Mouse (Mus musculus): ENCODE results near the gene Rpl41. TPM values are rescaled to one million over a fixed set of nuclear protein-coding genes. Genes with fewer than 3 reads are reported as not detected.
A peak's percentile ranks its signal among the peaks of the same experiment; 100 is the strongest.
"Not testable (repeated sequence)": the region's sequence is repeated elsewhere in the genome, so short reads cannot be mapped to it uniquely, and the experiment has no call there.

Rpl41 gene
- total RNA-seq, 2 experiments from 2014 or later, result 1,939 to 2,055 TPM

GRCm38 (mm10) chr10:128565206-128565787 lies 16.2 kb upstream of the Rpl41 start:
- intact Hi-C loops (cut with DNase I), result loop anchor here (5.0 kb wide), 2 partner anchors 47 to 107 kb away; partner anchors contain the start of gene Suox
- no peak for DNase-seq (ENCODE audit: low spot score in 2 of 2)

GRCm38 (mm10) chr10:128563544-128563943 lies 14.4 kb upstream of the Rpl41 start:
- intact Hi-C loops (cut with DNase I), result no loop called here
- no peak for DNase-seq (ENCODE audit: low spot score in 2 of 2)

DNA sequence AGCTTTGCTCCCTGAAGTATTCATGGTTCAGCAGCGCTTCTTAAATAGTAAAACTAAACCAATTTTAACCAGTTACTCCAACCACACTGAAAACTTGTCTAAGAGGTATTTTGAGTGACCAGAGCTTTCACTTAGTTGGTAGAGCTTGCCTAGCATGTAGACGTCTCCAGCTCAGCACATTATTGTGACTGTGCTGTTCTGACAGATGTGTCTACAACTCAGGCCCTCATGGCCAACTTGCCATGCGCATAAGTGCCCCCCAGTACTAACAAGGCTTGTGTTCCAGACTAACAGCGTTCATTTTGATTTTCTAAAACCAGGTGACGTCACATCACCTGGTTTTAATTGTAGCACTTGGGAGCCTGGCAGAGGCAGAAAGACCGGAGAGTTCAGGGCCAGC lies 7.9 kb upstream of the Rpl41 start:
- no peak for DNase-seq (ENCODE audit: low spot score in 2 of 2)
- intact Hi-C loops (cut with DNase I), result no loop called here

GRCm38 (mm10) chr10:128556286-128556685 lies 7.2 kb upstream of the Rpl41 start:
- DNase-seq (ENCODE audit: low spot score in 2 of 2), result no peak
- intact Hi-C loops (cut with DNase I), result no loop called here

DNA sequence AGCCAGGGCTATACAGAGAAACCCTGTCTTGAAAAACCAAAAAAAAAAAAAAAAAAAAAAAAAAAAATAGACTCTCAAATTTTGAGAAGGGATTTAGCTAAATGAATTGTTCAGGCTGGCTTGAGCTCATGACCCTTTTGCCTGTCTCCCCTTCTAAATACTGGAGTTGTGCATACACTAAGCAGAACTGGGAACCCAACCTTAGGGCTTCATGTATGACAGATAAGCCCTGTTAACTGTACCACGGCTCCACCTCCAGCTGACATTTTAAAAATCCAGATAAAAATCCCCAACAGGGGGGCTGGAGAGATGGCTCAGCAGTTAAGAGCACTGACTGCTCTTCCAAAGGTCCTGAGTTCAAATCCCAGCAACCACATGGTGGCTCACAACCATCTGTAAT lies 6.5 kb upstream of the Rpl41 start:
- intact Hi-C loops (cut with DNase I); DNase-seq (ENCODE audit: low spot score in 2 of 2): not testable (repeated sequence)

- intact Hi-C loops (cut with DNase I); DNase-seq (ENCODE audit: low spot score in 2 of 2): not testable (repeated sequence)
Observed at GRCm38 (mm10) chr10:128550144-128550823, 1.2 kb upstream of the Rpl41 start.

DNA sequence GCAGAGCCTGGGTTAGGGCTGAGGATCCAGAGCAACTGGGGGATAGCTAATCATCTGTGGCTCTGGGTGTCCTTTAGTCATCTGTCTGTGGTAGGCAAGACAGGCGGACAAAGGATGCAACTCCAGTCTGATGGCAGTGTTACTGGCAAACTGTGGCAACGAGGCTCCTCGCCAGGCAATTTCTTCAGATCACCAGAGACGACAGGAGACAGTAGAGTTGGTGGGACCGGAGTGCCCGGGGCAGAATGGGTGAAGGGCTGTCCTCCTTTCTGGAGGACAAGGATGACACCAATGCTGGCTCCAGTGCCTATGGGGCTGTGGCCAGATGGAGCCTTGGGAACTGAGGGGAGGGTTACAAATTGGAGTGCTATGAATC lies 565 bp upstream of the Rpl41 start:
- not testable (repeated sequence) for DNase-seq (ENCODE audit: low spot score in 2 of 2)
- intact Hi-C loops (cut with DNase I), result loop anchor here (10.0 kb wide), 1 partner anchor 175 kb away; the partner anchor contains the start of gene Ankrd52

GRCm38 (mm10) chr10:128548051-128548791 lies 884 bp downstream of the Rpl41 start:
- peak in 1 of 2 experiments; percentile 33 for DNase-seq (ENCODE audit: low spot score in 2 of 2)
- intact Hi-C loops (cut with DNase I), result loop anchor here (10.0 kb wide), 1 partner anchor 173 kb away; the partner anchor contains the start of gene Ankrd52

GRCm38 (mm10) chr10:128547361-128548032 lies 1.6 kb downstream of the Rpl41 start, which contains the start of gene Zc3h10:
Zc3h10 (minus strand) TSS chr10:128547774.
- intact Hi-C loops (cut with DNase I), result loop anchor here (10.0 kb wide), 1 partner anchor 173 kb away; the partner anchor contains the start of gene Ankrd52

GRCm38 (mm10) chr10:128546787-128547186 lies 2.3 kb downstream of the Rpl41 start:
- DNase-seq (ENCODE audit: low spot score in 2 of 2), result no peak
- intact Hi-C loops (cut with DNase I), result loop anchor here (10.0 kb wide), 1 partner anchor 172 kb away; the partner anchor contains the start of gene Ankrd52

More at GRCm38 (mm10) chr10:128547361-128548032, 1.6 kb downstream of the Rpl41 start, which contains the start of gene Zc3h10:
- DNase-seq (ENCODE audit: low spot score in 2 of 2), result peak; percentile 95 to 98

- peak; percentile 15 to 69 for DNase-seq (ENCODE audit: low spot score in 2 of 2)
- intact Hi-C loops (cut with DNase I), result loop anchor here (10.0 kb wide), 1 partner anchor 172 kb away; the partner anchor contains the start of gene Ankrd52
Observed at GRCm38 (mm10) chr10:128546361-128546760, 2.7 kb downstream of the Rpl41 start.

GRCm38 (mm10) chr10:128545570-128545898 lies 3.6 kb downstream of the Rpl41 start:
- intact Hi-C loops (cut with DNase I), result loop anchor here (10.0 kb wide), 1 partner anchor 171 kb away; the partner anchor contains the start of gene Ankrd52
- no peak for DNase-seq (ENCODE audit: low spot score in 2 of 2)

- intact Hi-C loops (cut with DNase I), result loop anchor here (10.0 kb wide), 1 partner anchor 170 kb away; the partner anchor contains the start of gene Ankrd52
- no peak for DNase-seq (ENCODE audit: low spot score in 2 of 2)
Observed at GRCm38 (mm10) chr10:128544674-128545569, 4.2 kb downstream of the Rpl41 start.

DNA sequence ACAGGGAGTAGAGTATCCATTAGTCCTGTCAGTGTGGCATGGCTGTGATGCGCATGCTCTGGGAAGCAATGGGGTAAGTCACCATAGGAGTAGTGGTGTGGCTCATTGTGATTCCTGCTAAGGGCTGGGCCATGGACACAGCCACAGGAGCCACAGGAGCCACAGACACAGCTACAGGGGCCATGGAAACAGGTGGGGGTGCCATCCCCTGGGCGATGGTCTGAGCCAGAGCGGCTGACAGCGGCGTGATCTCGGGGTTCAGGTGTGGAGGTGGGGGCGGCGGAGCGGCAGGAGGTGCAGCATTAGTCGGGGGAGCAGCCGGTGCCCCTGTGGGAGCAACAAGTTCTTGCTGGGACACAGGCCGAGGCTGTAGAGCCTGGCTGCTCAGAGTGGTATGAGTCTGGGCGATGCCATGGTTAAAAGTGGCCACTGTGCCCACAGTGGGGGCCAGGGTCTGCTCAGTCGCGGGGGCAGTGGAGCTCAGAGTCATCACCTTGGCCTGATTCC lies 4.9 kb downstream of the Rpl41 start:
- DNase-seq (ENCODE audit: low spot score in 2 of 2), result no peak
- intact Hi-C loops (cut with DNase I), result loop anchor here (10.0 kb wide), 1 partner anchor 169 kb away; the partner anchor contains the start of gene Ankrd52

GRCm38 (mm10) chr10:128543100-128543499 lies 6.0 kb downstream of the Rpl41 start:
- DNase-seq (ENCODE audit: low spot score in 2 of 2), result peak in 1 of 2 experiments; percentile 60
- intact Hi-C loops (cut with DNase I), result loop anchor here (10.0 kb wide), 1 partner anchor 168 kb away; the partner anchor contains the start of gene Ankrd52

DNA sequence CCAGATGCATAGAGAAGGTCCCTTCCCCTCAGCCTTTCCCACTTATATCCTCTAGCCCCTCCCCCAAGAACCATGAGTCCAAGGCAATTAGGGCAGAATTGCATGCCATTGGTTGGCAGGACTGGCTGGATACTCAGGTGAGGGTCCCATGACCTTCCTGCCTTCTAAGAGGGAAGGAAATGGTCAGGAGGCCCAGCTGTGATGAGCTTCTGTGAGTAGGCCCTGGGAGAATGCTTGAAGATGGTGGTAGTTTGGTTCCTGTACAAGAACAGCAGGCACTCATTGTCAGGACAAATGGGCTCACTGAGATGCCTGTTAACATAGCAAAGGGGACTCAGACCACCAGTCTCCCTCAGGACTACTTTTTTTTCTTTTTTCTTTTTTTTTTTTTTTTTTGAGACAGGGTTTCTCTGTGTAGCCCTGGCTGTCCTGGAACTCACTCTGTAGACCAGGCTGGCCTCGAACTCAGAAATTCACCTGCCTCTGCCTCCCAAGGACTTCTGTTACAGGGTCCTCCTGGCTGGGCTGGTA lies 10.7 kb downstream of the Rpl41 start:
- intact Hi-C loops (cut with DNase I), result loop anchor here (5.0 kb wide), 1 partner anchor 46 kb away; the partner anchor contains the start of gene Myl6
- DNase-seq (ENCODE audit: low spot score in 2 of 2), result no peak

GRCm38 (mm10) chr10:128536266-128536940 lies 12.7 kb downstream of the Rpl41 start:
- intact Hi-C loops (cut with DNase I), result loop anchor here (5.0 kb wide), 1 partner anchor 44 kb away; the partner anchor contains the start of gene Myl6
- peak; percentile 91 for DNase-seq (ENCODE audit: low spot score in 2 of 2)

All from left cerebral cortex, postnatal 14 days (tissue).